Mouse (Mus musculus): ENCODE measurements at regions not wholly inside any gene's neighbourhood (a gene's known extent, or its start where the extent isn't known, plus 50 kb on each side); places are given as distances from the start of the nearest gene placed in this dataset.

- no peaks in the 10 kb centered on the region for H3K36me3 ChIP-seq (ENCODE audit: control insufficient read depth in 1 of 2, insufficient read depth in 2 of 2, low read length in 2 of 2)
- DNase-seq (ENCODE audit: low read depth, low spot score), result no peak
- no peak for TF ChIP-seq RCOR1 (IDR thresholded peaks at IDR 0.05; ENCODE audit: low read depth, low read length)
- no peak for TF ChIP-seq E2F4 (IDR thresholded peaks at IDR 0.05; ENCODE audit: borderline replicate concordance, low read depth, low read length)
- no peak for TF ChIP-seq POLR2AphosphoS2 (IDR thresholded peaks at IDR 0.05; ENCODE audit: low read length)
- TF ChIP-seq KAT2A (conservative IDR thresholded peaks at IDR 0.05; ENCODE audit: low read depth, low read length), result no peak
- TF ChIP-seq HCFC1 (IDR thresholded peaks at IDR 0.05; ENCODE audit: low read depth, low read length), result no peak
- TF ChIP-seq MEF2A (IDR thresholded peaks at IDR 0.05; ENCODE audit: extremely low read depth, insufficient replicate concordance, low read depth, low read length, poor library complexity, severe bottlenecking), result no peak
- no peak for TF ChIP-seq ELF1 (IDR thresholded peaks at IDR 0.05; ENCODE audit: low read depth, low read length)
- no peaks in the 10 kb centered on the region for H3K27me3 ChIP-seq (ENCODE audit: control insufficient read depth in 1 of 2, insufficient read depth in 2 of 2, low read length in 2 of 2)
- no peak overlapping the region for H3K4me3 ChIP-seq (ENCODE audit: control insufficient read depth in 1 of 2, insufficient read depth in 1 of 2, low read depth in 2 of 2, low read length in 2 of 2)
- no peak overlapping the region for H3K27ac ChIP-seq (ENCODE audit: control insufficient read depth, low read depth, low read length)
- H3K9ac ChIP-seq (ENCODE audit: control insufficient read depth, low read depth, low read length, poor library complexity, severe bottlenecking), result no peak overlapping the region
- 0 out of 2 replicates have a peak, but pooled peaks cover 2% of the 10 kb centered on the region for H3K9me3 ChIP-seq (replicated peaks; ENCODE audit: insufficient read depth, low read length)
- no peaks in the 10 kb centered on the region for H3K79me2 ChIP-seq (ENCODE audit: control insufficient read depth, insufficient read depth, low read length, poor library complexity)
- no peaks in the 10 kb centered on the region for H3K4me1 ChIP-seq (ENCODE audit: control insufficient read depth in 1 of 2, insufficient read depth in 2 of 2, low read length in 2 of 2)
Measured at GRCm38 (mm10) chr11:112278566-112278965, 503.5 kb upstream of the Sox9 start.

DNA sequence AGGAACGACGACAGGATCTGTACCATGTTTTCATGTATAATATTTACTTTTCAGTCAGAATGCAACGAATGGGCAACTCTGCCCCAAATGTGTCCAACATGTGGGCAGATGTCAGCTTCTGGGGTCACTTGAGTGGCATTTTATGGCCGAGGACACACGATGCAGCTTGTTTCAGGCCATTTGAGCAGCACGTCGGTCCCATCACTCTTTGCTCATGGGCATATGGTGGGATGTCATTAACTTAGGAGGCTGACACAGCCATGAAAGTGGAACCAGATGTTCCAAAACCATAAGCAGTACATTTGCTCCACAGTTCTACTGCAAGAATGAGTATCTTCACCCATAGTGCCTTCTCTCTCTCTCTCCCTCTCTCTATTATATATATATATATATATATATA, 499.1 kb upstream of the Sox9 start:
- Histone ChIP-seq H3K4me3 (ENCODE audit: control insufficient read depth in 1 of 2, insufficient read depth in 1 of 2, low read depth in 2 of 2, low read length in 2 of 2) (no peak overlapping the region), H3K27ac (ENCODE audit: control insufficient read depth, low read depth, low read length) (no peak overlapping the region), H3K79me2 (ENCODE audit: control insufficient read depth, insufficient read depth, low read length, poor library complexity) (no peaks in the 10 kb centered on the region), H3K27me3 (ENCODE audit: control insufficient read depth in 1 of 2, insufficient read depth in 2 of 2, low read length in 2 of 2) (no peaks in the 10 kb centered on the region), H3K36me3 (ENCODE audit: control insufficient read depth in 1 of 2, insufficient read depth in 2 of 2, low read length in 2 of 2) (no peaks in the 10 kb centered on the region), H3K9ac (ENCODE audit: control insufficient read depth, low read depth, low read length, poor library complexity, severe bottlenecking) (no peak overlapping the region), H3K4me1 (ENCODE audit: control insufficient read depth in 1 of 2, insufficient read depth in 2 of 2, low read length in 2 of 2) (no peaks in the 10 kb centered on the region), H3K9me3 (replicated peaks; ENCODE audit: insufficient read depth, low read length) (no peaks in the 10 kb centered on the region)
- no peak for DNase-seq (ENCODE audit: low read depth, low spot score)
- TF ChIP-seq E2F4 (IDR thresholded peaks at IDR 0.05; ENCODE audit: borderline replicate concordance, low read depth, low read length) (no peak), MXI1 (IDR thresholded peaks at IDR 0.05; ENCODE audit: low read depth, low read length) (no peak), MAX (IDR thresholded peaks at IDR 0.05; ENCODE audit: low read length) (no peak), GABPA (IDR thresholded peaks at IDR 0.05; ENCODE audit: low read depth, low read length) (no peak), JUND (IDR thresholded peaks at IDR 0.05; ENCODE audit: low read depth, low read length) (no peak)

- H3K4me1 ChIP-seq (ENCODE audit: control insufficient read depth in 1 of 2, insufficient read depth in 2 of 2, low read length in 2 of 2), result no peaks in the 10 kb centered on the region
- H3K27ac ChIP-seq (ENCODE audit: control insufficient read depth, low read depth, low read length), result no peak overlapping the region
Measured at GRCm38 (mm10) chr11:112298901-112299341, 483.1 kb upstream of the Sox9 start.

More at GRCm38 (mm10) chr11:112298901-112299341, 483.1 kb upstream of the Sox9 start:
- TF ChIP-seq TCF12 (IDR thresholded peaks at IDR 0.05; ENCODE audit: low read depth, low read length) (no peak), RCOR1 (IDR thresholded peaks at IDR 0.05; ENCODE audit: low read depth, low read length) (no peak), GABPA (IDR thresholded peaks at IDR 0.05; ENCODE audit: low read depth, low read length) (no peak), MAX (IDR thresholded peaks at IDR 0.05; ENCODE audit: low read length) (no peak), MAZ (IDR thresholded peaks at IDR 0.05; ENCODE audit: low read depth, low read length) (no peak), EP300 (IDR thresholded peaks at IDR 0.05; ENCODE audit: low read depth in 1 of 2, low read length in 2 of 2) (no peak), KAT2A (conservative IDR thresholded peaks at IDR 0.05; ENCODE audit: low read depth, low read length) (no peak), TAL1 (IDR thresholded peaks at IDR 0.05; ENCODE audit: low read length) (no peak), TBP (IDR thresholded peaks at IDR 0.05; ENCODE audit: low read depth, low read length) (no peak), MAFK (IDR thresholded peaks at IDR 0.05; ENCODE audit: borderline replicate concordance, low read depth, low read length) (no peak), CHD2 (IDR thresholded peaks at IDR 0.05; ENCODE audit: low read length) (no peak), USF1 (IDR thresholded peaks at IDR 0.05; ENCODE audit: low read depth, low read length) (no peak), ELF1 (IDR thresholded peaks at IDR 0.05; ENCODE audit: low read depth, low read length) (no peak)
- Histone ChIP-seq H3K79me2 (ENCODE audit: control insufficient read depth, insufficient read depth, low read length, poor library complexity) (no peaks in the 10 kb centered on the region), H3K27me3 (ENCODE audit: control insufficient read depth in 1 of 2, insufficient read depth in 2 of 2, low read length in 2 of 2) (no peaks in the 10 kb centered on the region), H3K4me3 (ENCODE audit: control insufficient read depth in 1 of 2, insufficient read depth in 1 of 2, low read depth in 2 of 2, low read length in 2 of 2) (no peak overlapping the region), H3K9ac (ENCODE audit: control insufficient read depth, low read depth, low read length, poor library complexity, severe bottlenecking) (no peak overlapping the region), H3K36me3 (ENCODE audit: control insufficient read depth in 1 of 2, insufficient read depth in 2 of 2, low read length in 2 of 2) (no peaks in the 10 kb centered on the region), H3K9me3 (replicated peaks; ENCODE audit: insufficient read depth, low read length) (no peaks in the 10 kb centered on the region)
- DNase-seq (ENCODE audit: low read depth, low spot score), result no peak
